Mouse (Mus musculus): ENCODE measurements around the gene Maea.

Maea gene

DNA sequence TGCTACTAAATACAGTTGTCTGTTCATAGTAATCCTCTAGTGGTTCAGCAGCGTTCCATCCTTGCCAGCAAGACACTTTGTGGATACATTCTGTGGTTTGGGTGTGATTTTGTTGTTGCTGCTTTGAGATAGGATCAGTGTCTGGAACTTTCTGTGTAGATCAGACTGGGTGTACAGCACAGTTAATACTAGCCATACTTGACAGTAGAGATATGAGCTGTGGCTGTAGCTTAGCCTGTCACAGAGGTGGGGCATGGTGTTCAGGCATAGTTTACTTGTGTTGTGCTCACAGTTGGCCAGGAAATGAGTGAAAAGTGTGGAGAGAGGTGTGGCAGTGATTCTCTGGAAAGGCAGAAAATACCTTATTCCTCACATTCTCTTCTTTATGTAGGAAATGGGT lies 22.2 kb downstream of the Maea start:
- DNase-seq (ENCODE audit: low read depth, low spot score): no peak

DNA sequence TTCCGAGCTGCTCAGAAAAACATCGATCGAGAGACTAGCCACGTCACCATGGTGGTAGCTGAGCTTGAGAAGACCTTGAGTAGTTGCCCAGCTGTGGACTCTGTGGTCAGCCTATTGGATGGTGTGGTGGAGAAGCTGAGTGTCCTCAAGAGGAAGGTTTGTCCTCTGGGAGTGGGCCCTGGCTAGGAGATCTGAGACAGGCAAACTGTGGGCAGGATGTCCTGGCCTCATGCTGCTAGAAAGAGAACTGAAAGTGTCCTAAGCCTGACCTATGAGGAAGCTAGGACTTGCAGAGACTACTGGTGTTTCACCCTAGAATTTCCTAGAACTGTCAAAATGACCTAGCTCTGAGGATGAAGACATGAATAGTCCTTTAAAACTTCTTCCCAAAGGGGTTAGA lies 23.2 kb downstream of the Maea start:
- DNase-seq (ENCODE audit: low read depth, low spot score): no peak

DNA sequence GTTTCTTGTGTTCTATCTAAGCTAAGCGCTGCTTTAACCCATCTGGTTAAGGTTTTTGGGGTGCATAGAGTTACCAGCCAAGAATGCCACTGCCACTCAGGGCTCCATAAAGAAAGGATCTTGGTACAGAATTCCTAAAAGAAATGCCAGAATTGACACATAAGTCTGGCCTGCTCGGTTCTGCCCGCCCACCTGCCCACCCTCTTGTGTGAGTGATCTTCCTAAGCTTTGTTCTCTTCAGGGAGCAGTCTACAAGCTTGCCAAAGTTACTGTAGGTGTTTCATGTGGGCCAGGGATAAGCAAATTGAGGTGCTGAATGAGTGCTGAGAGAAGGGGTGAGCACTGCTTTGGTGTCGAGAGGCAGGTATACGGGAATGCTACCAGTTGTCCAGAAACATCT lies 28.0 kb downstream of the Maea start:
- DNase-seq (ENCODE audit: low read depth, low spot score): no peak

DNA sequence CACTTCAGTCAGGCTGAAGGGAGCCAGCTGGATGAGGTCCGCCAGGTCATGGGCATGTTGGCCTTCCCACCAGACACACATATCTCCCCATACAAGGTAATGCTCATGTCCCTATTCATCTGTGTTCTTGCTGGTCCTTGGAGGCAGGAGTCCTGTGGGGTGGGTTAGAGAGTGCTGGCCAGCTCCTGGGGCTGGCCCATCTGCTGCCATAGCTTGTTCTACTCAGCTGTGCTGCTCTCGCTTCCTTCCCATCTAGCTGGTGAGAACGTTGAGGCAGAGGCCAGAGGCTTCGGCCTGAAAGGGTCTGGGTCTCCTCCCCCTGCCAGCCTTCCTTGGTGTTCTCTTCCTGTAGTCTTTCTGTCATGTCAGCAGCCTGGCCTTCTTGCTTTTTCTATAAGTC lies 33.3 kb downstream of the Maea start:
- DNase-seq (ENCODE audit: low read depth, low spot score): no peak

DNA sequence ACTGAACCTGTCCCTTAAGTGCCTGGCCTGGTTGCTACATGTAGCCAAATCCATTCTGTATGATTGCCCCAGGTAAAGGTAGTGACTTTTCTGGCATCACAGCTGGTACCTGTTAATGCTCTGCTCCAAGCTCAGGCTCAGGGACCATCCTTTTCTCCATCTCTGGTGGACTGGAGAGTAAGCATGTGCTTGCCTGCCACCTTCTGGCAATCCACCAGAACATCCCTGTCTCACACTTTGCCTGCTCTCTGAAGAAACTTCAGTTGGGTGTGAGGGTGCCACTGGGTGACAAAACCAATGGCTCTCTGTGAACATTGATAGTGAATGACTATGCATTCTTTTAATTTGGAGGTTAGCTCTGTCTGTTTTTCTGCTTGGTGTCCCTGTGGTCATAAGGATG lies 35.8 kb downstream of the Maea start:
- peak; percentile 29 for DNase-seq (ENCODE audit: low read depth, low spot score)

DNA sequence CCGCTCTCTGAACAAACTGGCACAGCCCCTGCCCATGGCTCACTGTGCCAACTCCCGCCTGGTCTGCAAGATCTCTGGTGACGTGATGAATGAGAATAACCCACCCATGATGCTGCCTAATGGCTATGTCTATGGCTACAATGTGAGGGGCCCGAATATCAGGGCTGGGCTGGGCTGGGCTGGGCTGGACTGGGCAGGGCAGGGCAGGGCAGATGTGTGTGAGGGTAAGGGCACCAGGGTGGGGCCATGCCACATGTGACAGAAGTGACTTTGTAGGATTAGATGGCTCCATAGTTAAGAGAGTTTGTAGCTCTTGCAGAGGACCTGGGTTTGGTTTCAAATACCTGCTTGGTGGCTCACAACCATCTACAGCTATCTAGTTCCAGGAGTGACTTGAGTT lies 36.4 kb downstream of the Maea start:
- DNase-seq (ENCODE audit: low read depth, low spot score): no peak

DNA sequence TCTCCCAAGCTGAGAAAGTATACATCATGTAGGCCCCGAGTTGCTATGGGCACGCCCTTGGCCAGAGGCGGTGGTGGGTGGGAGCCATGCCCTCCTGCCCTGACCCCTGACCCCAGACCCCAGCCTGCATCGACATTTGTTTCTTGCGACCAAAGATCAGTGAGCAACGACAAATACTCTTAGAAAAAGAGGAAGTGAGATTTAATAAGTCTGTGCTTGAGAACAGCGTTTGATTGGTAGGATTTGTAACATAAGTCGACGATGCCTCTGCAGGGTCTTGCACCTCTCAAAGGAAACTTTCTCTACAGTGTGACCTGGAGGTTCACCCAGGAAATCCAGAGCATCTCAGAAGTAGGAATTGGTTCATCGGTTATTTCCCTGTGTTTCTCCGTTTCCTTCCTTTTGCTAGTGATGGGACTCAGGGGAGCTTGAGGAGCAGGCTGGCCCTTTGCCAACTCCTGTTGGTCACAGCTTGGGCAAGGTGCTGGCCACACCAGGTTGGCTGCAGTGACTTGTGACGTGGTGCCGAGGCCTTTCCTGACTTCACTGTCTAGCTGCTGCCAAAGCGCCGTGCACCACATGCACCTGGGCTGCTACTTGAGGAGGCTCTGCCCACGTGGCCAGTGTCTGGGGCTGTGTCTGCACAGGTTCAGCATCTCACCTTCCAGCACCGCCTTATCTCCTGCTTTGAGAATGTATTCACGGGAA lies 37.2 kb downstream of the Maea start:
- DNase-seq (ENCODE audit: low read depth, low spot score): no peak

DNA sequence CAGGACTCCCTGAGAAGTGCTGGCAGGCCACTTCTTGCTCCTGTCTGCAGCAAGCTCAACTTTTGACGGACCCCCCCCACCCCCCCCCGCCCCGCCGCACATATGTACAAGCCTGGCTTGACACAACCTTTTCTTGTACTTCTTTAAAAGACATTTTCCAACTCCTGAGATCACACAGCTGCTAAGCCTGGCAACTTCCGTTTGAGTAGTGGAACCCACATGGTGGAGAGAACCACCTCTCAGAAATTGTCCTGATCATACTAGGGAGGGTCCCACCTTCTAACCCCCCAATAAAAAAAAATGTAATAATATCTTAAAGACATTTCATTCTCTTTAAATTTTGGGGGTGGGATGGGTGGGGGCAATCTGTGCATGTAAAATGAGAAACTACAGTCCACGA lies 41.9 kb downstream of the Maea start:
- no peak for DNase-seq (ENCODE audit: low read depth, low spot score)

DNA sequence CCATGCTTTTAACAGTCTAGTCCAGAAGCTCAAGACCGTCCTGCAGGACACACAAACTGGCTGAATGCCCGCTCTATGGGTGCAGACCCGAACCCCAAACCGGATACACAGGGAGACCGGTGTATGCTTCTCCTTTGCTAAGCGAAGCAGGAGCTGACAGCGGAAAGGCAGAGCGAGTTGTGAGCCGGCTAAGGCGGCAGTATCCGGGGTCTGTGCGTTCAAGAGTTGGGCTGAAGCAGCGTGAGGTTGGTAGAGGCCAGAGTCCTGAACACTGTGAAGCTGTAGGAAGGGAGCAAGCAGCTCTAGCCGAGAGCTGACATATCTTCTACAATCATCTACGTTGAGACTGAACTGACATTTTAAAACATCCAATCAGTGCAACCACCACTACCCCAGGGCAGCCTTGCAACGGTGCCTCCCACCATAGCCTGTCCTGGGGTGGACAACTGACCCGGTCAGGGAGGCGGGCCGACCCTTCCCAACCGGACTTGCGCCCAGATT lies 42.5 kb downstream of the Maea start:
- DNase-seq (ENCODE audit: low read depth, low spot score): peak; percentile 25

DNA sequence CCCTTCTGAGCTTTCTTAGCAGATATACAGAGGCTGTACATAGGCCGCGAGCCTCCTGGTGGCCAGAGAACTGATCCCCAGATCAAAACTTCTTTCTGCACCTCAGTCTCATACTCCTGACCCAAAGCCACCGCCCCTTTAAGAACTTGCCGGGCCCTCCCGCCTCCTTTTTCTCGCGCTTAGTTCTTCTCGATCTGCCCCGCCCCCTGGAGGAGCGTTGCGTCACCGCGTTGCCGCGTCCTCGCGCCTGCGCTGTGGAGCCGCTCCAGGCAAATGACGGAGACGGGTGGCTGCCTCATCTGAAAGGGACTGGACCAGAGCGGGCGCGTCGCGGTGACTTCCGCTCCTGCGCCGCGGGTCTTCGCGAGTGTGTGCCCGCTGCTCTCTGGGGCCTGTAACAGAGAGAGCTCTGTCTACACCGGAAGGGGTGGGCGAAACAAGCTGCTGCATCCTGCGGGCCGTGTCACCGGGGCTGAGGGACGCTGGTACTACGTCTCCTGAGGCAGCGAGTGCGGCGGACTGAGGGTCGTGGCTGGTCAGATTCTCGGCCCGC lies 43.1 kb downstream of the Maea start, which contains the start of gene Uvssa:
Uvssa (plus strand) TSS at position 248 of the 553 bp plus-strand sequence.
- DNase-seq (ENCODE audit: low read depth, low spot score): peak; percentile 99

DNA sequence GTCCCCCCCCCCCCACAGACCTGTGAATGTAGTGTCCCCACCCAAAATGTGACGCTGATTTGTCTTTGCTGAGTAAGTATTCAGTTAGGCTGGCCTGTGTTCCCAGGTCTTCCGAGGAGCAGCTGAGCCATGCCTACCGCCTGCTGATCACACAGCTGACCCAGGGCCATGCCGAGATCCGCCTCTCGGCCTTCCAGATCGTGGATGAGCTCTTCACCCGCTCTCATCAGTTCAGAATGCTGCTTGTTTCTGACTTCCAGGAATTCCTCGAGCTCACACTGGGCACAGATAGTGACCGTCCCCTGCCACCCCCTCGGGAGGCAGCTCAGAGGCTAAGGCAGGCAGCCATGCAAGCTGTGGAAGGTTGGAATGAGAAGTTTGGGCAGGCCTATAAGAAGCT lies 52.2 kb downstream of the Maea start:
- no peak for DNase-seq (ENCODE audit: low read depth, low spot score)

DNA sequence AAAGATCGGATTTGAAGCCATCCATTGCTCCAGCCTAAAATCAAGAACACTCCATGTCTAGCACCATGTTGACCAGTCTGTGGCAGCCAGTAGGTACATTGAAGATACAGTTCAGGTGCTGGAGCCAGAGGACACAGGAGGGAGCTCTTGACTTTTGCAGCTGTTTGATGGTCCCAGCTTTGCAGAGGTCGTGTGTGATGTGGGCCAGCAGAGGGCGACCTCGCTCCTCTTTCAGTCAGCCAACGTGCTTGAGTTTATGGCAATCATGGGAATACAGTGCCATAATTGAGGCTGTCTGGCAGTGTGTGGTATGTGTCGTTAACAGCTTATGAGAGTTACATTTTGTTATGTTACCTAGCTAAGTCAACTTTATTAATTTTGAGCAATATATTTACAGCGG lies 58.5 kb downstream of the Maea start:
- DNase-seq (ENCODE audit: low read depth, low spot score): peak; percentile 83

DNA sequence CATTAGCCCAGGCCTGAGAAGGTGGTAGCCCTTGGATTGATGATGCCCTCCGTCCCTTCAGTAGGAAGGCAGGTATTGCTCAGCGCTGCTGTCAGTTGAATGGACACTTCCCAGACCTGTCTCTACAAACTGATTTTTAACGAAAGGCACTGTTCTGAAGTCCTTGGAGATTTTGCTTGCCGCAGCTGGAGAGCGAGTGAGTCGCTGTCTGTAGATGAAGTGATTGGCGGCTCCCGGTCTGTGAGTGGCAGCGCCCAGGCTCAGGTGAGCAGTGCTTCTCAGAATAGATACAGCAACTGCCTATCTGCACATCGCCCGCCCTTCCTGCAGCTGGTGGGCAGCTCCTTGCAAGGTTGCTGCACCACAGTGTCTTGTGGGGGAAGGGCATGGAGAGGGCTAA lies 60.4 kb downstream of the Maea start:
- no peak for DNase-seq (ENCODE audit: low read depth, low spot score)

DNA sequence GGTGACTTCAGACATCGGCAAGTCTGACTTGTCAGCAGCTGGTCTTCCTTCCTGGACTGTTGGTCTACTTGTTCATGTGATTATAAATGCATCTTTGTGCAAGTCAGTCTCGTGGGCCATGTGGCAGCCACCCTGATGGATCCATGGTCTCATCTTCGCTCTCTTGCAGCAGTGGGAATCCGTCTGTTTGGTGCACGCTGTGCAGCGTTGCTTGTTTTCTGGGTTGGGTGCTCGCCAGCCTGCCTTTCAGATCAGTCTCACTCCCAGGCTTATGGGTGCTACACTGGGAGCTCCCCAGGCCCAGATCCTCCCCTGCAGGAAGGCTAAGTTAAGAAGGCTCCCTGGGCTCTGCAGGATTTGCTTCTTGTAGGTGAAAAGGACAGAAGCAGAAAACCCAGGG lies 61.5 kb downstream of the Maea start:
- no peak for DNase-seq (ENCODE audit: low read depth, low spot score)

DNA sequence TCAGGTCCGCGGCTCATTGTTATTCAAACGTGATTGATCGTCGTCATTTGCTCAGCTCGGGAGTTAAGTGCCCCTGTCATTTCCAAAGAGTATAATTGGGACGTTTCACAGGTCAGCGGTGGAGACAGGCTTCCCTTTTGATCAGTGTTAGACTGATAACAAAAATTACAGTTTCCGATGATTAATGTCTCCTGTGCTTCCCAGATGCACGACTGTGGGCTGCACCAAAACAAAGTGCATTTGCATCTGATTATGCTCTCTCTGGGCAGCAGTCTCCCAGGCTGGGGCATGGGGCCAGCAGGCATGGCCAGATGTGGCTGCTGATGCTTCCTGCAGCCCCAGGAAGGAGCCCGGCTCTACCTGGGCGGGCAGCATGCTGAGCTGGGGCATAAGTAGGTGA lies 65.5 kb downstream of the Maea start:
- DNase-seq (ENCODE audit: low read depth, low spot score): no peak

DNA sequence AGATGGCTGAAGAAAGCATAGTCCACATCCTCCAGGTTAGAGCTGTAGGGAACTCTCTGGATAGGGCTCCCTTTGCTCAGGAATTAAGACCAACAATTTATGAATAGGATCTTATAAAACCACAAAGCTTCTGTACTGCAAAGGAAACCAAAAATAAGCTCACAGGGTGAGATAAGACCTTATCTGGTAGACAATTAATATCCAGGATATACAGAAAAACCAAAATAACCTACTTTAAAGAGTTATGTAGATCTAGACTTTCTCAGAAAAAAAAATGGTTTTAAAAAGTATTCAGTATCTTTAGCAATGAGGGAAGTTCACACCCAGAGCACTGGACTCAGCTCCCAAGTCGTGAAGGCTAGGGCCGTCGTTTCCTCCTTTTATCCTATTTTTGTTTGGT lies 85.0 kb downstream of the Maea start:
- no peak for DNase-seq (ENCODE audit: low read depth, low spot score)

All from ES-CJ7 (cell line).